Mouse (Mus musculus) G1E (cell line): ENCODE data around the gene Nrxn3. TPM values are rescaled to one million over a fixed set of nuclear protein-coding genes. Genes with fewer than 3 reads are reported as not detected.
A peak's percentile ranks its signal among the peaks of the same experiment; 100 is the strongest.

ENCODE experiments used
- ATAC-seq: 2 replicates; pipeline ENCODE4 v1.8.0; 2016; ENCODE audit warnings: mild to moderate bottlenecking; ENCODE audit not compliant: insufficient number of reproducible peaks, poor library complexity, low FRiP score, severe bottlenecking; ENCODE audit errors: extremely low read depth
- DNase-seq: peaks from one replicate; pipeline ENCODE4 v3.0.0; 2012; ENCODE audit warnings: low spot score
- H3K27me3 ChIP-seq: 2 replicates; pipeline ENCODE4 v1.6.1; 2012; ENCODE audit warnings: mild to moderate bottlenecking, low read length, inconsistent platforms; ENCODE audit not compliant: insufficient read depth
- H3K36me3 ChIP-seq: replicated peaks from 2 replicates; pipeline ENCODE3; 2012; ENCODE audit warnings: mild to moderate bottlenecking, inconsistent platforms
- H3K4me1 ChIP-seq: 2 replicates; pipeline ENCODE4 v1.6.1; 2012; ENCODE audit warnings: low read depth, low read length, inconsistent platforms, mixed read lengths; ENCODE audit not compliant: insufficient read depth
- H3K4me3 ChIP-seq: 2 replicates; pipeline ENCODE4 v1.5.1; 2012; ENCODE audit warnings: low read depth, mild to moderate bottlenecking, inconsistent platforms, low read length, moderate library complexity, mixed read lengths
- H3K9me3 ChIP-seq: replicated peaks from 2 replicates; pipeline ENCODE4 v1.6.1; 2012; ENCODE audit warnings: inconsistent platforms
- CTCF ChIP-seq: IDR thresholded peaks from 2 replicates; pipeline ENCODE4 v1.5.1; 2012; ENCODE audit warnings: low read depth, low read length, inconsistent platforms, mixed read lengths
- GATA1 ChIP-seq: IDR thresholded peaks from 2 replicates; pipeline ENCODE4 v1.6.1; 2012; ENCODE audit warnings: borderline replicate concordance, low read length, inconsistent platforms, mixed read lengths
- GATA2 ChIP-seq: IDR thresholded peaks from 2 replicates; pipeline ENCODE4 v1.6.1; 2012; ENCODE audit warnings: low read depth, low read length, inconsistent platforms, borderline replicate concordance
- POLR2AphosphoS5 ChIP-seq: IDR thresholded peaks from 2 replicates; pipeline ENCODE4 v1.6.1; 2012; ENCODE audit warnings: low read depth, low read length, inconsistent platforms; ENCODE audit not compliant: insufficient replicate concordance
- TAL1 ChIP-seq: conservative IDR thresholded peaks from 2 replicates; pipeline ENCODE4 v1.6.1; 2012; ENCODE audit warnings: low read depth, low read length, inconsistent platforms, mixed read lengths
- polyA plus RNA-seq: library from polyadenylated mRNA; stranded (reverse); fragments of >175 nt; gene quantifications from 2 replicates; pipeline ENCODE4 v1.2.3, GENCODE M21; 2012
- total RNA-seq, 2 experiments: library from RNA; stranded (forward) in 1 of 2; stranded (reverse) in 1 of 2; fragments of 200-1000 nt in 1 of 2; fragments of >200 nt in 1 of 2; fragmentation: Nextera tagmentation in 1 of 2; gene quantifications; 2 replicates each; pipeline ENCODE4 v1.2.3; 2014 to 2017

Gene Nrxn3
- total and polyA plus RNA-seq, 3 experiments: 0.22 TPM; not detected in 2

- H3K27me3 ChIP-seq: no peaks in the 10 kb centered on the region
- no peaks in the 10 kb centered on the region for H3K9me3 ChIP-seq
- H3K4me1 ChIP-seq: no peaks in the 10 kb centered on the region
- no peak for DNase-seq
- no peak overlapping the region for H3K4me3 ChIP-seq
- ATAC-seq: no peak
- TF ChIP-seq GATA1 (no peak), TAL1 (no peak), GATA2 (no peak), POLR2AphosphoS5 (no peak)
- H3K36me3 ChIP-seq: no peaks in the 10 kb centered on the region
These were observed 564.4 kb downstream of the Nrxn3 start for GRCm38 (mm10) chr12:89287037-89287436.

DNA sequence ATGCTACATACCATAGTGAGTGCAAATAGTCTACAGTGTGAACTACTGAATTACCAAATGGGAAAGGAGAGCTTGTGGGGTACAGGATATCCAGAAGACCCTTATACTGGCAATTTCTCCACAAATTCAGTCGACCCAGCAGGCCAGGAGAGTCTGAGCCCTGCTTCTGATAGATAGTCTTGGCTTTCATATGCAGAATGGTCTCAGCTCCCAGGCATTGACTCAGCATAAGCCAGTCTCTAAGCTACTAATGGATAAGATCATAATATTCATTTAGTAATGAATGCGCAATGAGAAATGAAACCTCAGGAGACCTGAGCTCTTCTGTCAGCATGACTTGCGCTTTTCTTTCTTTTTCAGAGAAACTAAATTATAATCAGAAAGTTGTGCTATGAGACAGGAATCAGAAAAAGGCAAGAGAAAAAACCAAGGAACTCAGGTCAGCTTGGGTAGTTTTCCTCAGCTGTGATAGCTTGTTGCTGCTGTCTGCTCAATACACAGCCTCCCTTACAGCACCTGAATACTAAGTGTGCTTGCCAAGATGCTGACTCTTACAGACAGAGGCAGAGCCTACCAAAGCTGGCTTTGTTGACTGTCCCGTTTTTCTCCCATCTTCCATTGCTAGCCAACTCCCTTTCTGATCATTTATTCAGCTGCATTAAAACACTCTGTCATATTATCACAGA is 567.1 kb downstream of the Nrxn3 start:
- H3K36me3 ChIP-seq: no peaks in the 10 kb centered on the region
- ATAC-seq: no peak
- no peak for TF ChIP-seq CTCF
- TF ChIP-seq POLR2AphosphoS5: no peak
- no peak for TF ChIP-seq GATA1
- TF ChIP-seq GATA2: no peak
- TF ChIP-seq TAL1: no peak
- no peak for DNase-seq
- H3K27me3 ChIP-seq: no peaks in the 10 kb centered on the region
- H3K4me1 ChIP-seq: no peaks in the 10 kb centered on the region
- no peaks in the 10 kb centered on the region for H3K9me3 ChIP-seq
- H3K4me3 ChIP-seq: no peak overlapping the region

GRCm38 (mm10) chr12:89290736-89291574 is 568.3 kb downstream of the Nrxn3 start:
- H3K4me1 ChIP-seq: no peaks in the 10 kb centered on the region
- DNase-seq: no peak
- H3K9me3 ChIP-seq: no peaks in the 10 kb centered on the region
- no peak overlapping the region for H3K4me3 ChIP-seq
- H3K36me3 ChIP-seq: no peaks in the 10 kb centered on the region
- no peak for ATAC-seq
- TF ChIP-seq TAL1 (no peak), GATA1 (no peak), GATA2 (no peak), POLR2AphosphoS5 (no peak), CTCF (no peak)
- no peaks in the 10 kb centered on the region for H3K27me3 ChIP-seq

- Histone ChIP-seq H3K4me3 (no peak overlapping the region), H3K27me3 (no peaks in the 10 kb centered on the region), H3K9me3 (no peaks in the 10 kb centered on the region), H3K4me1 (no peaks in the 10 kb centered on the region), H3K36me3 (no peaks in the 10 kb centered on the region)
- peak; percentile 95 for TF ChIP-seq CTCF
- no peak for TF ChIP-seq GATA1
- no peak for TF ChIP-seq POLR2AphosphoS5
- ATAC-seq (peak; percentile 46; the same call in 1 of the 2 replicates), DNase-seq (peak; percentile 6)
These were observed 579.3 kb downstream of the Nrxn3 start for GRCm38 (mm10) chr12:89302011-89302410.

DNA sequence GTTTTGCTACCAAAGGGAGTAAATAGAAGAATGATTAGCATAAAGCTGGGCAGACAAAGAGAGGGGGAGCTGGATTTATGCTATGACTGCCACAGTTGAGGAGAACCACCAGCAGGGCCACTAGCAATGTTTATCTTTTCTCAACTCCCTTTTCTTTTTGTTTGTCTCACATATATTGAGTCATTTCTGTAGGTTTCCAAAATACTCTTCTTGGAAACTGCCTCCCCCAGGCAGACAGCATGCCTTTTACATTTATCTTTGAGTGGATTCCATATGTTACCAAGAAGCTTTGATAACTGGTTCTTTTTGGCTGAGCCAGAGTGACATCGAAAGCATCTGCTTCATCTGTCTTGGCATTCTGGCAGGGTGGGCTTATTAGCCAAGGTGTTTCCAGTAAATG is 587.5 kb downstream of the Nrxn3 start:
- ATAC-seq: no peak

GRCm38 (mm10) chr12:89312586-89312985 is 589.9 kb downstream of the Nrxn3 start:
- Histone ChIP-seq H3K4me3 (no peak overlapping the region), H3K9me3 (no peaks in the 10 kb centered on the region), H3K36me3 (no peaks in the 10 kb centered on the region), H3K4me1 (no peaks in the 10 kb centered on the region), H3K27me3 (no peaks in the 10 kb centered on the region)
- ATAC-seq (peak; percentile 67), DNase-seq (no peak)
- TF ChIP-seq GATA1: no peak
- peak; percentile 81 for TF ChIP-seq CTCF

More for the DNA sequence above, 587.5 kb downstream of the Nrxn3 start:
- TF ChIP-seq GATA2: no peak
- no peak for TF ChIP-seq POLR2AphosphoS5
- TF ChIP-seq TAL1: no peak
- no peak for TF ChIP-seq CTCF
- TF ChIP-seq GATA1: no peak
- no peaks in the 10 kb centered on the region for H3K36me3 ChIP-seq
- no peaks in the 10 kb centered on the region for H3K4me1 ChIP-seq
- H3K4me3 ChIP-seq: no peak overlapping the region
- H3K27me3 ChIP-seq: no peaks in the 10 kb centered on the region
- DNase-seq: no peak
- no peaks in the 10 kb centered on the region for H3K9me3 ChIP-seq
